Mouse (Mus musculus) small intestine, adult 2 months (tissue): ENCODE measurements around the gene Wbp1l. TPM values are rescaled to one million over a fixed set of nuclear protein-coding genes. Genes with fewer than 3 reads are reported as not detected.

Experiments
- H3K27ac ChIP-seq: fragments of 200-500 bp; 2 replicates; pipeline ENCODE4 v1.5.1; 2012; ENCODE audit warnings: low read depth, low read length, control low read depth, inconsistent platforms; ENCODE audit not compliant: insufficient read depth
- H3K27me3 ChIP-seq: fragments of 200-500 bp; 2 replicates; pipeline ENCODE4 v1.6.1; 2012; ENCODE audit warnings: mild to moderate bottlenecking, moderate library complexity, low read length, inconsistent platforms; ENCODE audit not compliant: control insufficient read depth, insufficient read depth
- H3K36me3 ChIP-seq: fragments of 200-500 bp; 2 replicates; pipeline ENCODE4 v1.6.1; 2012; ENCODE audit warnings: mild to moderate bottlenecking, low read length, control low read depth, inconsistent platforms; ENCODE audit not compliant: control insufficient read depth, insufficient read depth
- H3K4me1 ChIP-seq: fragments of 200-500 bp; 2 replicates; pipeline ENCODE4 v1.6.1; 2012; ENCODE audit warnings: low read length, inconsistent platforms, mixed read lengths; ENCODE audit not compliant: control insufficient read depth, insufficient read depth, insufficient read length
- H3K4me3 ChIP-seq: fragments of 200-500 bp; 2 replicates; pipeline ENCODE4 v1.5.1; 2012; ENCODE audit warnings: low read depth, mild to moderate bottlenecking, control low read depth, inconsistent platforms, low read length, moderate library complexity
- CTCF ChIP-seq: fragments of 200-500 bp; IDR thresholded peaks from 2 replicates; pipeline ENCODE4 v1.5.1; 2012; ENCODE audit warnings: low read depth, mild to moderate bottlenecking, control low read depth, inconsistent platforms, low read length, moderate library complexity, mixed read lengths; ENCODE audit not compliant: insufficient replicate concordance, insufficient read length; ENCODE audit errors: extremely low read depth
- POLR2A ChIP-seq: fragments of 200-500 bp; IDR thresholded peaks from 2 replicates; pipeline ENCODE4 v1.6.1; 2012; ENCODE audit warnings: low read depth, mild to moderate bottlenecking, control low read depth, inconsistent platforms, low read length, moderate library complexity
- WGBS: fragments of 180-500 bp; shearing (Covaris S2); methylation state at CpG from one replicate; pipeline ENCODE4 v1.1.7; 2018; 5-methylcytosine and 5-hydroxymethylcytosine counted together
- polyA plus RNA-seq: library from polyadenylated mRNA; depleted of rRNA; stranded (reverse); fragments of >200 nt; gene quantifications from 2 replicates; pipeline ENCODE4 v1.2.3, GENCODE M21; 2012; rRNA removed

The Wbp1l gene
- polyA plus RNA-seq: 24.8 and 42.4 TPM in 2 replicates

DNA sequence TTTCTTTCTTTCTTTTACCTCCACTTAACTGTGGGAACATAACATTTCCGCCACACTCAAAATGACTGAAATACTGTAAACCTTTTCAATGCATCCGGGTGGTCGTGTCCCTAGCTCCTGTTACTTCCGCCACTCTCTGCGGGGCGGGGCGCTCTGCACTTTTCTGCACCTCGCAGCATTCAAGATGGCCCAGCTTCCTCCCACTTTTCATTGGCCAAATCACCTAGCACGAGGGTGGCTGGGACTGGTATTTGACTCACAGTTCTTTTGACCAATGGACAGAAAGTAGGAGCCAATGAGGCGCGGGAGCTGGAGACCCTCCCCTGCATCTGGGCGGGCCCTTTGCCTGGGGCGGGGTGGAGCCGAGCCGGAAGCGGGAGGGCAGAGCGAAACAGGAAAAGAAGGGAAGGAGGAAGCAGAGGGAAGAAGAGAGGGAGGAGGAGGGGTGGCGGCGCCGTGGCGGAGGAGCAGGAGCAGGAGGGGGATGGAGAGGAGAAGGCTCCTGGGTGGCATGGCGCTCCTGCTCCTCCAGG, at the start of gene Wbp1l:
TSS of gene Wbp1l (plus strand) at position 365 of the 533 bp plus-strand sequence.
- H3K27me3 ChIP-seq: no peaks in the 10 kb centered on the region
- H3K4me3 ChIP-seq: peak within 1 kb of the TSS; percentile 94
- peaks cover 5% of the 10 kb centered on the region for H3K4me1 ChIP-seq
- peak within 1 kb of the TSS; percentile 47 for H3K27ac ChIP-seq
- 1% methylated on average over 22 of the region's 22 CpGs for WGBS
- no peaks in the 10 kb centered on the region for H3K36me3 ChIP-seq
- TF ChIP-seq POLR2A (peak; percentile 80; the same call in 1 of the 2 replicates), CTCF (no peak)

DNA sequence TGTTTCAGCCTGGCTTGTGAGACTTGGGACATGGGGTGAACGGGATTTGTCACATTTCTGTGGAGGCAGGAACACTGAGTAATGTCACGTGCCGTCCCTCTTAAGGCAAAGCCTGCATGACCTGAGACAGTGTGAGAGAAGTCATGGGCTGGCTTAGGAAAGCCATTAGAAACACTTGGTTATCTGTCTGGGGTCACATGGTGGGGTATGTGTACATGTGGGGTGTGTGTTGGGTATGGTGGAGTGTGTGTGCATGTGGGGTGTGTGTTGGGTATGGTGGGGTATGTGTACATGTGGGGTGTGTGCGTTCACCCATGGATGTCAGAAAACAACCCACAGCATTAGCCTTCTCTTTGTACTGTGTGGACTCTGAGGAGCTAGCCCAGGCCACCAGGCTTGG, 48.5 kb upstream of the Wbp1l start:
- H3K4me1 ChIP-seq: no peaks in the 10 kb centered on the region
- no peak overlapping the region for H3K27ac ChIP-seq
- H3K27me3 ChIP-seq: no peaks in the 10 kb centered on the region
- 96% methylated on average over 4 of the region's 4 CpGs for WGBS
- no peaks in the 10 kb centered on the region for H3K36me3 ChIP-seq
- TF ChIP-seq CTCF (no peak), POLR2A (no peak)
- H3K4me3 ChIP-seq: no peak overlapping the region

DNA sequence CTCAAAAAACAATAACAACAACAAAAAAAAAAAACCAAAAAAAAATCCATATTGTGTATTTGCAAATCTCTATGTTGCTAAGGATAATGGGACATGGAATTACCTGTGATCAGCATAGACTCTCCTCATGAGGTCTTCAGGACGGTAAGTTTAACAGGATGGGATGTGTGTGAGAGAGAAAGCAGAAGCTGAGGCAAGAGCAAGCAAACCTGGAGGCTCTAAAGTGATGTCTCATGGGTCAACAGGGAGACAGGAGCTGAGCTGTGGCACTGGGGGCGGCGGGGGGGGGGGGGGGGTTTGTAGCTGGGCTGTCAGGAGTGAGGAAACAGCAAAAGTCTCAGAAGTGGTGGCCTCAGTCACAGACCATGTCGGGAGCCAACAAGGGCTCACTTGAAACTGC, 46.4 kb upstream of the Wbp1l start:
- Histone ChIP-seq H3K36me3 (no peaks in the 10 kb centered on the region), H3K27ac (no peak overlapping the region), H3K4me1 (no peaks in the 10 kb centered on the region), H3K27me3 (no peaks in the 10 kb centered on the region), H3K4me3 (no peak overlapping the region)
- WGBS: 88% methylated on average over 4 of the region's 4 CpGs
- TF ChIP-seq POLR2A (no peak), CTCF (no peak)

DNA sequence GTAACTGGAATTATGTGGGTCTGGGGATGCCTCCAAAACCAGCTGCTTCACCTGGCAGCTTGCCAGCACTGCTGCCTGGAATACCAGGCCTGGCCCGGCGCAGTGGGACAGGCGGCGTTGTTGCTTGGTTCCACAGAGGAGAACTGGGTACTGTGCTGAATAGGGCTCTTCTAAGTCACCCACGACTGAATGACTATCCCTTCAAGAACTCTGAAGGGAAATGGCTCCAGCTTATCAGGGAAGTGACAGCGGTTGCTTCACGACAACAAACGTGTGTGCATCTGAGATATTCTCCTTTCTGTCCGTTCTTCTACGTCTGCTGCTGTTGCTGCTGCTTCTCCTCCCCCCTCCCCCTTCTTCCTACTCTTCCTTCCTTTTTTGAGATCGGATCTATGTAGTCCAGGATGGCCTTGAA, 45.3 kb upstream of the Wbp1l start:
- no peak overlapping the region for H3K27ac ChIP-seq
- H3K4me1 ChIP-seq: no peaks in the 10 kb centered on the region
- no peak overlapping the region for H3K4me3 ChIP-seq
- no peaks in the 10 kb centered on the region for H3K36me3 ChIP-seq
- 63% methylated on average over 11 of the region's 11 CpGs for WGBS
- H3K27me3 ChIP-seq: no peaks in the 10 kb centered on the region
- no peak for TF ChIP-seq CTCF

DNA sequence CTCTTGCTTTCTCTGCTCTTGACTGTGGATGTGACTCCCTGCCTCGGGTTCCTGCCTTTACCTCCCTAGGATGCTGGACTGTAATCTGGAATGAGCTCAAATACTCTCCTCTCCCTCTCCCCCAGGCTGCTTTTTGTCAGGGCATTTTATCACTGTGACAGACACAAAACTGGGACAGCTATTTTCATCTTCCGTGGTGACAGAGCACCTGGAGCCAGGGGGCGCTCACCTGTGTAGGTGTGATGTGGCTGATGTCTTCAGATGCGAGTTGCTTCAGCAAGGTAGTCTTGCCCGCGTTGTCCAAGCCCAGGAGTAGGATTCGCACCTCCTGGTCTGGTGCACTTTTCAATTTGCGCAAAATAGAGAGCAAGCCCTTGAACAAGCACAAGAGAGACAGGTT, 40.9 kb upstream of the Wbp1l start:
- 74% methylated on average over 8 of the region's 8 CpGs for WGBS
- no peaks in the 10 kb centered on the region for H3K27me3 ChIP-seq
- H3K4me1 ChIP-seq: no peaks in the 10 kb centered on the region
- no peak for TF ChIP-seq CTCF
- TF ChIP-seq POLR2A: no peak
- H3K4me3 ChIP-seq: no peak overlapping the region
- no peak overlapping the region for H3K27ac ChIP-seq
- H3K36me3 ChIP-seq: no peaks in the 10 kb centered on the region

DNA sequence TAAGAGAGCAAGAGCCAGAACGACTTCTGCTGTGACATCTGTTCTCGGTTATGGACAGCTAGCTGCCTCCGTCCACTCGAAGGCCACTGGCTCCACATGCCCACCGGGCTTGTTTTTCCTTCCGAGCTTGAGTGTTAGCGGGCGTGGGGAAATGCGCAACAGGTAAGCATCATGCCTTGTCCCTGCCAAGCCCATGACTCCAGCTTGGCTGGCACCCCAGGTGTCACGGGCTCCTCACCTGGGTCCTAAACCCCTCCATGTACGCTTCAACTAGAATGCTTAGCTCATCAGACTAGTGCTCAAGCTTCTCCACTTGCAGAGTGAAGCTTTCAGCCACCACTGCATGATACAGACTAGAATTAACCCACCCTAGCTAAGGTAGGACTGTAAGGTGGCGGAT, 40.3 kb upstream of the Wbp1l start:
- Histone ChIP-seq H3K4me3 (no peak overlapping the region), H3K4me1 (no peaks in the 10 kb centered on the region), H3K27ac (no peak overlapping the region), H3K36me3 (no peaks in the 10 kb centered on the region), H3K27me3 (no peaks in the 10 kb centered on the region)
- whole genome bisulfite sequencing: 58% methylated on average over 12 of the region's 12 CpGs
- TF ChIP-seq POLR2A: no peak
- no peak for TF ChIP-seq CTCF

DNA sequence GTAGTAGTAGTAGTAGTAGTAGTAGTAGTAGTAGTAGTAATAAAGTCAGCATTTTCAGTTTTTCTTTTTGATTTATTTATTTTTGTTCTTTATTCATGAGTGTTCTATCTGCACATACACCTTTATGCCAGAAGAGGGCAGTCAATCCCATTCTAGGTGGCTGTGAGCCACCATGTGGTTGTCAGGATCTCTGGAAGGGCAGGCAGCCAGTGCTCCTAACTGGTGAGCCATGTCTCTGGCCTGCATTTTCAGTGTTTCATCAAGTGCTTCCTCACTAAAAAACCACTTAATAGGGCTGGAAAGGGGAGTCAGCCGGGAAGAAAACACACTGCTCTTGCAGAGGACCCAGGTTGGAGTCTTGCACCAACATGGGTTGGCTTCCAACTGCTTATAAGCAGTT, 36.8 kb upstream of the Wbp1l start:
- Histone ChIP-seq H3K27ac (no peak overlapping the region), H3K36me3 (no peaks in the 10 kb centered on the region), H3K4me3 (no peak overlapping the region), H3K4me1 (no peaks in the 10 kb centered on the region), H3K27me3 (no peaks in the 10 kb centered on the region)
- WGBS: 38% methylated on average over 1 of the region's 1 CpGs
- peak; percentile 69; the same call in 1 of the 2 replicates for TF ChIP-seq CTCF
- no peak for TF ChIP-seq POLR2A
